Mouse (Mus musculus) duodenum, adult 2 months (tissue): ENCODE data around the gene Tanc2. TPM values are rescaled to one million over a fixed set of nuclear protein-coding genes. Genes with fewer than 3 reads are reported as not detected.

Experiments used
- polyA plus RNA-seq: library from polyadenylated mRNA; depleted of rRNA; stranded (reverse); fragments of >200 nt; gene quantifications from 2 replicates; pipeline ENCODE4 v1.2.3, GENCODE M21; 2012; ENCODE audit warnings: low replicate concordance; rRNA removed

Gene Tanc2
- polyA plus RNA-seq = 0.70 and 1.0 TPM in 2 replicates

DNA sequence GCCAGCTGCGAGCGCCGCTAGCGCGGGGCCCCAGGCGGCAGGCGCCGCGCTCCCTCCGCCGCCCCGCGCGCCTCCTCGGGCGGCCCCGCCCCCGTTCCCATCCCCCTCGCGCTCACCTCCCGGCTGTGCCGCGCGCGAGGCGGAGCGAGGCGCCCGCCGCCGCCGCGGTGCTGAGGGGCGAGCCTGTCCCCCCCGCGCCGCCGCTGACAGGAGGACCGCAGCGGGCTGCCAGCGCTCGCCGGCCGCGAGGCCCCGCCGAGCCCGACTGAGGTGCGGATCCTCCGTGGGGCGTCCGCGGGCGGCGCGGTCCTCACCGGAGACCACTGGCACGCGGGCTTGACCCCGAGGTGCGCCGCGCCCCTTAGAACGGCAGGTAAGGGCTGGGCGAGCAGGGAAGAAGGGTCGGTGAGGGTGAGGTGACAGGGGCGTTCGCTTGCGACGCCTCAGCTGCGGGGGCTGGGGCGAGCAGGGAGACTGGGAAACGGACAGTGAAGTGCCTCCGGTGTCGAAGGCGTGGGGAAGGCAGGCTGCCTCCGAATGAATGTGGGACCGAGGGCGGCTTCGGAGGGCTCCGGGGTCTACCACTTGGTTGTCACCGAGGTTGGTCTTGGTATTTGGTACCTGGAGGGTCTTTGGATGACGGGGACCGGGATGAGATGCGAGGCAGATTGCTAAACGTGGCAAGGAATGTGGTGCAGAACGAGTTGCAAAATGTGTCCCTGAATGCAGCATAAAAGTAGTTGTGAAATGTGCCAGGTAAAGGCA, at the start of gene Tanc2:
Tanc2 (plus strand) TSS at position 110 of the 765 bp plus-strand sequence.

GRCm38 (mm10) chr11:105952911-105953386, 363.2 kb downstream of the Tanc2 start, which contains the start of gene Cyb561:
Gene Cyb561 (minus strand): TSS chr11:105953336.

GRCm38 (mm10) chr11:105967741-105968574, 378.2 kb downstream of the Tanc2 start, which contains the start of gene Ace:
Gene Ace (plus strand): TSS chr11:105967945.

Other genes with a start within 250 kb of the Tanc2 start
- not detected in 2 replicates for gene March10, start 133.3 kb upstream of the Tanc2 start, polyA plus RNA-seq